Mouse (Mus musculus) testis, adult 2 months (tissue): ENCODE results near the gene Asic1. TPM values are rescaled to one million over a fixed set of nuclear protein-coding genes. Genes with fewer than 3 reads are reported as not detected.

ENCODE experiments used
- H3K27ac ChIP-seq: fragments of 200-500 bp; 2 replicates; pipeline ENCODE4 v1.5.1; 2012; ENCODE audit warnings: low read depth, low read length; ENCODE audit not compliant: control insufficient read depth, insufficient read depth
- H3K27me3 ChIP-seq: fragments of 200-500 bp; 2 replicates; pipeline ENCODE4 v1.6.1; 2012; ENCODE audit warnings: mild to moderate bottlenecking, low read length, moderate library complexity; ENCODE audit not compliant: control insufficient read depth, insufficient read depth
- H3K36me3 ChIP-seq: fragments of 200-500 bp; 2 replicates; pipeline ENCODE4 v1.6.1; 2012; ENCODE audit warnings: mild to moderate bottlenecking, low read length; ENCODE audit not compliant: control insufficient read depth, insufficient read depth
- H3K4me1 ChIP-seq: fragments of 200-500 bp; 2 replicates; pipeline ENCODE4 v1.6.1; 2012; ENCODE audit warnings: low read length; ENCODE audit not compliant: control insufficient read depth, insufficient read depth
- H3K4me3 ChIP-seq: fragments of 200-500 bp; 2 replicates; pipeline ENCODE4 v1.5.1; 2012; ENCODE audit warnings: low read depth, mild to moderate bottlenecking, low read length, moderate library complexity, mixed read lengths; ENCODE audit not compliant: control insufficient read depth
- CTCF ChIP-seq: fragments of 200-500 bp; IDR thresholded peaks from 2 replicates; pipeline ENCODE4 v1.5.1; 2012; ENCODE audit warnings: low read depth, mild to moderate bottlenecking, inconsistent platforms, low read length, moderate library complexity; ENCODE audit not compliant: control insufficient read depth, insufficient read depth, insufficient replicate concordance
- POLR2A ChIP-seq: fragments of 200-500 bp; IDR thresholded peaks from 2 replicates; pipeline ENCODE4 v1.6.1; 2012; ENCODE audit warnings: low read depth, mild to moderate bottlenecking, inconsistent platforms, low read length, moderate library complexity; ENCODE audit not compliant: control insufficient read depth
- polyA plus RNA-seq: library from polyadenylated mRNA; depleted of rRNA; stranded (reverse); fragments of >200 nt; gene quantifications from 2 replicates; pipeline ENCODE4 v1.2.3, GENCODE M21; 2012; rRNA removed

The Asic1 gene
- 0.07 and 0.16 TPM in 2 replicates for polyA plus RNA-seq

GRCm38 (mm10) chr15:99670154-99670821 is at the start of gene Asic1:
Asic1 (plus strand) TSS chr15:99670368.
- H3K4me3 ChIP-seq = peak within 1 kb of the TSS; percentile 30
- H3K27ac ChIP-seq = no peak within 1 kb of the TSS
- TF ChIP-seq CTCF (no peak), POLR2A (no peak)
- no peaks in the 10 kb centered on the region for H3K36me3 ChIP-seq
- H3K27me3 ChIP-seq = no peaks in the 10 kb centered on the region
- peaks cover 10% of the 10 kb centered on the region for H3K4me1 ChIP-seq

DNA sequence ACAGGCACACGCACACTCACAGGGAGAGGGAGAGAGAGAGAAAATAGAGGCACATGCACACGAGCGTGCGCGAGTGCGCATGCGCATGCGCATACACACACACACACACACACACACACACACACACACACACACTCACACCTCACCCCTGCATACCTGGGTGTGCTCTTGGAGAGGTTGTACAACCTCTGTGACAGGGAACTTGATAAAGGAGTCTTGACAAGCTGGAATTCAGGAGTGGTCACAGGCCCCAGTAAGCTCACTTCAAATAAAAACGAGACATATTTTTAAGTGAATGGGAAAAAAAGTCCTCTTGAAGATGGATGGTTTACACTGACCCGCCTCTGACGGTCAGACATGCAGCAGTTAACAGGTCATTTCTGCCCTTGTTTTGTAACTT is 48.1 kb upstream of the Asic1 start:
- peaks cover 3% of the 10 kb centered on the region for H3K36me3 ChIP-seq
- no peaks in the 10 kb centered on the region for H3K27me3 ChIP-seq
- no peak overlapping the region for H3K4me3 ChIP-seq
- H3K27ac ChIP-seq = no peak overlapping the region
- TF ChIP-seq CTCF = no peak
- no peak for TF ChIP-seq POLR2A
- no peaks in the 10 kb centered on the region for H3K4me1 ChIP-seq

- TF ChIP-seq POLR2A (no peak), CTCF (no peak)
These were observed 38.5 kb upstream of the Asic1 start for GRCm38 (mm10) chr15:99631618-99632017.

DNA sequence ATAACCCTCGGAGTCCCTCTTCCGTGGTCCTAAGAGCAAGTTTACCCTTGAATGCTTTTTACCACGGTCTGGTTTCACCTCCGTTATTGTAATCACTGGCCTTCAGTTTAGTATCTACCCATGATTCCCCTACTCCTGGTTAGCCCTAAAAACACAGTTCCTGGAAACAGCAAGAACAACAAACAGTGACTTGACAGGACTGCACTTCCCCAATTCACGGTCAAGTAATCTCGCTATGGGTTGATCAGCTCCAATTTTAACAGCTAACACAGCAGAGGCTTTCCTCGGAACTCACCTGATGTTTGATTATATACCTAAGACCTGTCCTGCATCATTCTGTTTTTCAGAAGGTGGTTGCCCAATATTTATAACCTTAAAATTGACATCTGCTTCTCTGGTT is 35.5 kb upstream of the Asic1 start:
- Histone ChIP-seq H3K36me3 (peaks cover 7% of the 10 kb centered on the region), H3K27me3 (no peaks in the 10 kb centered on the region), H3K4me3 (no peak overlapping the region), H3K4me1 (no peaks in the 10 kb centered on the region), H3K27ac (no peak overlapping the region)
- TF ChIP-seq POLR2A (no peak), CTCF (no peak)

More at GRCm38 (mm10) chr15:99631618-99632017, 38.5 kb upstream of the Asic1 start:
- Histone ChIP-seq H3K27me3 (no peaks in the 10 kb centered on the region), H3K4me1 (no peaks in the 10 kb centered on the region), H3K36me3 (peaks cover 5% of the 10 kb centered on the region), H3K27ac (no peak overlapping the region), H3K4me3 (no peak overlapping the region)

- H3K4me3 ChIP-seq = no peak overlapping the region
- no peaks in the 10 kb centered on the region for H3K27me3 ChIP-seq
- H3K36me3 ChIP-seq = peaks cover 3% of the 10 kb centered on the region; the same call in 1 of the 2 replicates
- TF ChIP-seq POLR2A (no peak), CTCF (no peak)
- H3K4me1 ChIP-seq = no peaks in the 10 kb centered on the region
- no peak overlapping the region for H3K27ac ChIP-seq
These were observed 32.6 kb upstream of the Asic1 start for GRCm38 (mm10) chr15:99637405-99638123.

DNA sequence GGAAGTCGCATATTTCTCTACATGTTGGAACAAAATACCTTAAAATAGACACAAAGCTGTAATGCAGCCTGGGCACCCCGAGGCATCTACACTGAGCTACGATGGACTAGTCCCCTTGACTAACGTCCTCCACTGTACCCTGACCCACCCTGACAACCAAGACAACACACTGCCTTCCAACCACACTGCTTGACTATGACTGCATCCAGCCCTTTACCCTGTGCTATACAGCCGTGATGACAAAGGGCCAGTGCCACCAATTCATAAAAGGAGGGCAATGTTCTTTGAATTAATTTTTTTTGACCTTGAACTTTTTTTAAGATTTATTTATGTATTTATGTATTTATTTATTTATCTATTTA is 32.1 kb upstream of the Asic1 start:
- H3K4me1 ChIP-seq = no peaks in the 10 kb centered on the region
- no peaks in the 10 kb centered on the region for H3K27me3 ChIP-seq
- no peak overlapping the region for H3K27ac ChIP-seq
- TF ChIP-seq POLR2A (no peak), CTCF (no peak)
- peaks cover 3% of the 10 kb centered on the region; the same call in 1 of the 2 replicates for H3K36me3 ChIP-seq
- no peak overlapping the region for H3K4me3 ChIP-seq

DNA sequence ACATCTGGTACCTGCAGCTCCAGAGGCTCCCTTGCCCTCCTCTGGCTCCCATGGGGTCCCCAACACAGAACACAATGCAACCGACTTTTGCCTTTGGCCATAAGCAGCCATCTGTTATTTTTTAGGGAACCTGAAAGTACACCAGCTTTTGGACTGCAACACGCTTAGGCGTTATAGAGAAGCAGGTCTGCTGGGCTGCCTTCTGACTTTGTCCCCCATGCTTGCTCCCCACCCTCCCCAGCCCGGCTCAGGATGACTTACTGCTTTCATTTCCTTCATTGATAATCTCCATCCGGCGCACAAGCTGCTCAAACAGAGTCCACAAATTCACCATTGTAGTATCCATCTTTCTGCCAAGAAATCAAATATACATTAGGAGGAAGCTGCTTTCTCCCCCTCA is 27.5 kb upstream of the Asic1 start:
- Histone ChIP-seq H3K27ac (no peak overlapping the region), H3K36me3 (no peaks in the 10 kb centered on the region; the same call in 1 of the 2 replicates), H3K4me3 (no peak overlapping the region), H3K4me1 (peaks cover 3% of the 10 kb centered on the region; the same call in 1 of the 2 replicates), H3K27me3 (no peaks in the 10 kb centered on the region)
- TF ChIP-seq POLR2A = no peak
- TF ChIP-seq CTCF = no peak
